Mouse (Mus musculus): ENCODE results near the gene Slc24a3. TPM values are rescaled to one million over a fixed set of nuclear protein-coding genes. Genes with fewer than 3 reads are reported as not detected.

Gene Slc24a3
- polyA plus RNA-seq, 1 experiment from 2014 or later, result 3.2 TPM

DNA sequence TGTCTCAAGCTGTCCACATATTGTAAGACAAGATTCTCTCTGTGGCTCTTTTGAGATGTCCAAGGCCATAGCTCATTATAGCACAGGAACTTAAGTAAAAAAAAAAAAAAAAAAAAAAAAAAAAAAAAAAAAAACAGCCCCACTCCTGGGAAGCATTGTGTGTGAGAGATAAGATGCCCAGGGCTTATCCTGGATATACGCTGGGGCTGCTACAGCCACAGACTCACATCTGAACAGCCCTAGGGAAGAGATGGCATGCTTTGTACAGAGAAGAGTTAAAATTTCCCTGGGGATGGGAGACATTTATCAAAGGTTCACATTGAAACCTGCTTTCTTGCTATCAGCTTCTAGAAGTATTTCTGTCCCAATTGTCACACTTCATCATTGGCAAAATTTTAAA is 218.2 kb downstream of the Slc24a3 start:
- WGBS, result 69% methylated on average over 1 of the region's 1 CpGs
- Histone ChIP-seq H3K36me3 (no peaks in the 10 kb centered on the region), H3K27me3 (no peaks in the 10 kb centered on the region), H3K4me1 (no peaks in the 10 kb centered on the region), H3K9ac (replicated peaks) (no peak overlapping the region), H3K4me2 (replicated peaks) (no peak overlapping the region), H3K4me3 (no peak overlapping the region), H3K9me3 (no peaks in the 10 kb centered on the region), H3K27ac (replicated peaks) (no peak overlapping the region)
- ATAC-seq (ENCODE audit: low FRiP score, low read depth), result no peak

- Histone ChIP-seq H3K36me3 (no peaks in the 10 kb centered on the region), H3K9ac (replicated peaks) (no peak overlapping the region)
- WGBS, result 63% methylated on average over 3 of the region's 3 CpGs
Measured at GRCm38 (mm10) chr2:145395804-145396203, 228.2 kb downstream of the Slc24a3 start.

GRCm38 (mm10) chr2:145396579-145396978 is 229.0 kb downstream of the Slc24a3 start:
- no peak overlapping the region for H3K4me3 ChIP-seq
- H3K9me3 ChIP-seq, result no peaks in the 10 kb centered on the region
- H3K4me2 ChIP-seq (replicated peaks), result no peak overlapping the region
- no peaks in the 10 kb centered on the region for H3K36me3 ChIP-seq
- peak overlapping the region; percentile 56 for H3K27ac ChIP-seq (replicated peaks)
- H3K9ac ChIP-seq (replicated peaks), result no peak overlapping the region
- no peaks in the 10 kb centered on the region for H3K27me3 ChIP-seq
- 53% methylated on average over 7 of the region's 7 CpGs for WGBS
- no peak; the same call in 1 of the 2 replicates for ATAC-seq (ENCODE audit: low FRiP score, low read depth)
- H3K4me1 ChIP-seq, result peaks cover 7% of the 10 kb centered on the region

More at GRCm38 (mm10) chr2:145395804-145396203, 228.2 kb downstream of the Slc24a3 start:
- ATAC-seq (ENCODE audit: low FRiP score, low read depth), result peak; percentile 45; the same call in 1 of the 2 replicates
- Histone ChIP-seq H3K4me2 (replicated peaks) (no peak overlapping the region), H3K27me3 (no peaks in the 10 kb centered on the region), H3K4me3 (no peak overlapping the region), H3K9me3 (no peaks in the 10 kb centered on the region), H3K4me1 (peaks cover 5% of the 10 kb centered on the region; the same call in 1 of the 2 replicates), H3K27ac (replicated peaks) (peak overlapping the region; percentile 30; the same call in 1 of the 2 replicates)

DNA sequence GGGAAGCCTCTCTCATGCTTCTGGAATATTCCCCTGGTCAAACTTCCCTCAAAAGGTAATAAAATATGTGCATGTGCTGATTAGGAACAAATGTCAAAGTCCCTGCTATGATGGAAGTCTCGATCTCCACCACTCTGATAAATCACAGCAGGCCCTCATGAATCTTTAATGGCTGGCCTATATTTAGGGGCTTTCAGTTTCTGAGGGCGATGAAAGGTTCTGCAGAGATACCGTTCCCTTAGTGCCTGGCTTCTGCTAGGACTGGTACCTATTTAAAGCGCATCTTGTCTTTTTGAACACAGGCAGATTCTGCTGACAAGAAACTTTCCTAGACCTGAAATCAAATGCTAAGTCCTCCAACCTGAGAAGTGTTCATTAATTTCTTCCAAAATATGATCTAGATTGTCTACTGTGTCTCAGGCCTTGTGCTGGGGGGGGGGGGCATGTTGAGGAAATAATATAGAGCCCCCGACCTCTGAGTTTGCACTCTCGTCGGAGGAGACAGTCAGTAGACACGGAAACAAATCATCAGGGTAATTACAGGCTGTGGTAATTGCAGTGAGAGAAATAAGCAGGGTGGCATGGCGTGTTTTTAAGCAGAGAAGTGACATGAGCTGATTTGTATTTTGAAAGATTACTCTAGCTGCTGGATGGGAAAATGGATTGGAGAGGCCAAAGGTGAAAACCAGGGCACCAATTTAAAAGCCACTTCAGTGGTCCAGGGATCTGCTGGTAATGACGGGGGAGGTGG is 230.1 kb downstream of the Slc24a3 start:
- 59% methylated on average over 10 of the region's 10 CpGs for WGBS
- Histone ChIP-seq H3K4me2 (replicated peaks) (no peak overlapping the region), H3K4me1 (peaks cover 8% of the 10 kb centered on the region), H3K9me3 (no peaks in the 10 kb centered on the region), H3K9ac (replicated peaks) (no peak overlapping the region), H3K27me3 (no peaks in the 10 kb centered on the region), H3K36me3 (no peaks in the 10 kb centered on the region), H3K27ac (replicated peaks) (peak overlapping the region; percentile 60), H3K4me3 (no peak overlapping the region)
- ATAC-seq (ENCODE audit: low FRiP score, low read depth), result no peak

- H3K27me3 ChIP-seq, result no peaks in the 10 kb centered on the region
- no peak for ATAC-seq (ENCODE audit: low FRiP score, low read depth)
- 59% methylated on average over 6 of the region's 6 CpGs for WGBS
Measured at GRCm38 (mm10) chr2:145401240-145401805, 233.8 kb downstream of the Slc24a3 start.

GRCm38 (mm10) chr2:145401996-145402395 is 234.4 kb downstream of the Slc24a3 start:
- H3K9ac ChIP-seq (replicated peaks), result no peak overlapping the region

More at GRCm38 (mm10) chr2:145401240-145401805, 233.8 kb downstream of the Slc24a3 start:
- Histone ChIP-seq H3K4me2 (replicated peaks) (no peak overlapping the region), H3K9ac (replicated peaks) (no peak overlapping the region), H3K36me3 (no peaks in the 10 kb centered on the region), H3K27ac (replicated peaks) (no peak overlapping the region), H3K9me3 (no peaks in the 10 kb centered on the region), H3K4me3 (no peak overlapping the region), H3K4me1 (peaks cover 17% of the 10 kb centered on the region)

DNA sequence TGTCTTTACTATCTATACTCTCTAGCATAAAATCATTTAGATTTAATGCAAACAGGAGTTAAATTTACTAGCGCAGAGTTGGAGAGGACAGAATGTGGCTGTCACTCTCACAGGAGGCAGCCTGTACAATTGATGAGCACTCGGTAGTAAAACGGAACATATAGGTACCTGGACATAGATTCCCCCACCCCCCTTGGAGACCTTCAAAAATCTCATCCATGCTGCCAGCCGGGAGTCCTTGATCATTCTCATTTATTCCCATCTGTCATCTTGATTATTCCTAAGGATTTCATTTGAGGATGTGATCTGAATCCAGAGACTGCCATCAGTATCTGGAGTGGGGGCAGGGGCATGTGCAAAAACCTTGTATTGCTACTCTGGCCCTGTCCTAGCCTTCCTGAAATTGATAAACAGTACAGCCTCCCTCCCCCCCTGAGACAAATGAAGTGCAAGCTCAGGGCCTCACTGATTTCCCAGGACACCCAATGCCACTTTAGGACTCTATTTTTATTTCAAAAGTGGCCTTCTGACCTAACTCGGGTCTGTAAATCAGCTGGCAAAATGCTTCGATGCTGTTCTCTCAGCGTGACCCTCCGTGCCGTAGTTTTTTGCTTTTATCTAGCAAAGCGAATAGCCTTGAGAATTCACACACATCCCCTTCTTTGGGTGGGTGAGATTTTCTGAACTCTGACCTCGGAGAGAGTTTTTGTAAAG is 237.4 kb downstream of the Slc24a3 start:
- peaks cover 11% of the 10 kb centered on the region for H3K4me1 ChIP-seq
- H3K27me3 ChIP-seq, result no peaks in the 10 kb centered on the region
- H3K27ac ChIP-seq (replicated peaks), result peak overlapping the region; percentile 50; the same call in 1 of the 2 replicates
- peak; percentile 79 for ATAC-seq (ENCODE audit: low FRiP score, low read depth)
- no peak overlapping the region for H3K4me3 ChIP-seq
- no peak overlapping the region for H3K9ac ChIP-seq (replicated peaks)
- H3K4me2 ChIP-seq (replicated peaks), result peak overlapping the region; percentile 16; the same call in 1 of the 2 replicates
- H3K36me3 ChIP-seq, result no peaks in the 10 kb centered on the region
- no peaks in the 10 kb centered on the region for H3K9me3 ChIP-seq
- 22% methylated on average over 11 of the region's 11 CpGs for WGBS

More at GRCm38 (mm10) chr2:145401996-145402395, 234.4 kb downstream of the Slc24a3 start:
- Histone ChIP-seq H3K4me2 (replicated peaks) (no peak overlapping the region), H3K4me1 (peaks cover 11% of the 10 kb centered on the region), H3K36me3 (no peaks in the 10 kb centered on the region), H3K27me3 (no peaks in the 10 kb centered on the region), H3K27ac (replicated peaks) (no peak overlapping the region), H3K4me3 (no peak overlapping the region), H3K9me3 (no peaks in the 10 kb centered on the region)
- 70% methylated on average over 2 of the region's 2 CpGs for WGBS
- no peak for ATAC-seq (ENCODE audit: low FRiP score, low read depth)

GRCm38 (mm10) chr2:145405746-145406145 is 238.2 kb downstream of the Slc24a3 start:
- no peak overlapping the region for H3K27ac ChIP-seq (replicated peaks)

DNA sequence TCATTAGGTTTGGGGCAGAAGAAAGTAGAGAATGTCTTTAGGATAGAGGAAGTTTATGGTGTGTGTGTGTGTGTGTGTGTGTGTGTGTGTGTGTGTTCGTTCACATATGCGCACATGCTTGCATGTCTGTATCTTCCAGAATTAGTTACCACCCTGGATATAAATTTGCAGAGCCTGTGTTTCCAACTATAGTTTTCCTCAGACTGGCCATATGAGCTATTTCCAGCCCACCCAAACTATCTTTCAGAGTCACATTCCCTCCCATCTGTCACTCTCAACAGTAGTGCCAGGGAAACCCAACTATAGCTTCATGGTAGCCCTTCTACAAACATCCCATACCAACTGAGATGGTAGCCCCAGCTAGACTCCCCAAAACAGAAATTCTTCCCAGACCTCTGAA is 250.2 kb downstream of the Slc24a3 start:
- Histone ChIP-seq H3K27me3 (no peaks in the 10 kb centered on the region), H3K9me3 (no peaks in the 10 kb centered on the region), H3K4me1 (peaks cover 4% of the 10 kb centered on the region; the same call in 1 of the 2 replicates), H3K4me3 (no peak overlapping the region), H3K27ac (replicated peaks) (no peak overlapping the region), H3K9ac (replicated peaks) (no peak overlapping the region), H3K36me3 (no peaks in the 10 kb centered on the region), H3K4me2 (replicated peaks) (no peak overlapping the region)
- no peak for ATAC-seq (ENCODE audit: low FRiP score, low read depth)
- 86% methylated on average over 2 of the region's 2 CpGs for WGBS

More at GRCm38 (mm10) chr2:145405746-145406145, 238.2 kb downstream of the Slc24a3 start:
- WGBS, result 46% methylated on average over 4 of the region's 4 CpGs
- ATAC-seq (ENCODE audit: low FRiP score, low read depth), result no peak
- no peaks in the 10 kb centered on the region for H3K36me3 ChIP-seq
- H3K4me3 ChIP-seq, result no peak overlapping the region
- H3K9me3 ChIP-seq, result no peaks in the 10 kb centered on the region
- H3K9ac ChIP-seq (replicated peaks), result no peak overlapping the region
- H3K4me2 ChIP-seq (replicated peaks), result no peak overlapping the region
- no peaks in the 10 kb centered on the region for H3K27me3 ChIP-seq
- H3K4me1 ChIP-seq, result peaks cover 11% of the 10 kb centered on the region

GRCm38 (mm10) chr2:145419078-145419477 is 251.5 kb downstream of the Slc24a3 start:
- Histone ChIP-seq H3K27ac (replicated peaks) (no peak overlapping the region), H3K9ac (replicated peaks) (no peak overlapping the region), H3K36me3 (no peaks in the 10 kb centered on the region), H3K4me3 (no peak overlapping the region), H3K9me3 (no peaks in the 10 kb centered on the region), H3K4me1 (peaks cover 4% of the 10 kb centered on the region; the same call in 1 of the 2 replicates), H3K4me2 (replicated peaks) (no peak overlapping the region), H3K27me3 (no peaks in the 10 kb centered on the region)
- no peak for ATAC-seq (ENCODE audit: low FRiP score, low read depth)
- WGBS, result 84% methylated on average over 2 of the region's 2 CpGs

GRCm38 (mm10) chr2:145420967-145421888 is 253.7 kb downstream of the Slc24a3 start:
- H3K27ac ChIP-seq (replicated peaks), result peak overlapping the region; percentile 63
- no peaks in the 10 kb centered on the region for H3K9me3 ChIP-seq
- no peaks in the 10 kb centered on the region for H3K36me3 ChIP-seq
- ATAC-seq (ENCODE audit: low FRiP score, low read depth), result peak; percentile 78
- no peaks in the 10 kb centered on the region for H3K27me3 ChIP-seq
- H3K4me2 ChIP-seq (replicated peaks), result no peak overlapping the region
- peaks cover 4% of the 10 kb centered on the region; the same call in 1 of the 2 replicates for H3K4me1 ChIP-seq
- WGBS, result 73% methylated on average over 5 of the region's 5 CpGs
- no peak overlapping the region for H3K9ac ChIP-seq (replicated peaks)
- no peak overlapping the region for H3K4me3 ChIP-seq

Data from midbrain, embryonic 12.5 days (tissue).